Mouse (Mus musculus) CD4-positive, CD25-positive, alpha-beta regulatory T cell, adult 4 months (primary cell): Measurements from ENCODE around the gene Il12a. TPM values are rescaled to one million over a fixed set of nuclear protein-coding genes. Genes with fewer than 3 reads are reported as not detected.

Experiments used
- ATAC-seq: one replicate; pipeline ENCODE4 v1.8.0; 2017
- polyA plus RNA-seq, 2 experiments: library from polyadenylated mRNA; unstranded; fragments of 100-300 nt; shearing (Covaris generic); gene quantifications; one replicate each; pipeline ENCODE4 v1.2.1; 2017

Gene Il12a
- polyA plus RNA-seq, 2 experiments from 2014 or later = 0.51 TPM; not detected in 1

GRCm38 (mm10) chr3:68686852-68687560 is 3.4 kb upstream of the Il12a start:
- no peak for ATAC-seq

- no peak for ATAC-seq
These were observed 1.1 kb upstream of the Il12a start for GRCm38 (mm10) chr3:68689346-68689745.

DNA sequence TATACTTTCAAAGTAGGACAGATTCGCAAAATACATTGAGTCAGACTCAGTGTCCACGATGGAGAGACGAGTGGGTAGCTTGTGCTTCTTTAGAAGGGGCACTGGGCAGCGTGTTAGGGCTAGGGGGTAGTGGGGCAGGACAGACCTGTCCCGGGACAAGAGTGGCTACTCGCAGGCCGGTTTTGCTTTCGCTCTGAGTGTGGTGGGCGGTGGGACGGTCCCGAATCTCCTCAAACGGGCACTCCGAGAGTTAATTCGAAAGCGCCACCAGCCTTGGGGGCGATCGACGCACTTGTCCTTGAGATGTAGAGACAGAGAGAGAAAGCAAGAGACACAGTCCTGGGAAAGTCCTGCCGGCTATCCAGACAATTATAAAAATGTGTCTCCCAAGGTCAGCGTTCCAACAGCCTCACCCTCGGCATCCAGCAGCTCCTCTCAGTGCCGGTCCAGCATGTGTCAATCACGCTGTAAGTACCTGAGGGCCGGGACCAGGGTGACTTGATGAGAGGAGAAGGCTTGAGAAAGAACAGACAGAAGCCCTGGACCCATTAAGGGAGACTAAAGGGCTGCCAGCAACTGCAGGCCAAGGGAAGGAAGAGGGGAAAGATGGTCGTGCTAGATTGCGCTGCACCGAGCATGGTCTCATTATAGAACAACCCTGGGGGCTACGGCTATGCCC is 795 bp downstream of the Il12a start:
- ATAC-seq = peak; percentile 60

DNA sequence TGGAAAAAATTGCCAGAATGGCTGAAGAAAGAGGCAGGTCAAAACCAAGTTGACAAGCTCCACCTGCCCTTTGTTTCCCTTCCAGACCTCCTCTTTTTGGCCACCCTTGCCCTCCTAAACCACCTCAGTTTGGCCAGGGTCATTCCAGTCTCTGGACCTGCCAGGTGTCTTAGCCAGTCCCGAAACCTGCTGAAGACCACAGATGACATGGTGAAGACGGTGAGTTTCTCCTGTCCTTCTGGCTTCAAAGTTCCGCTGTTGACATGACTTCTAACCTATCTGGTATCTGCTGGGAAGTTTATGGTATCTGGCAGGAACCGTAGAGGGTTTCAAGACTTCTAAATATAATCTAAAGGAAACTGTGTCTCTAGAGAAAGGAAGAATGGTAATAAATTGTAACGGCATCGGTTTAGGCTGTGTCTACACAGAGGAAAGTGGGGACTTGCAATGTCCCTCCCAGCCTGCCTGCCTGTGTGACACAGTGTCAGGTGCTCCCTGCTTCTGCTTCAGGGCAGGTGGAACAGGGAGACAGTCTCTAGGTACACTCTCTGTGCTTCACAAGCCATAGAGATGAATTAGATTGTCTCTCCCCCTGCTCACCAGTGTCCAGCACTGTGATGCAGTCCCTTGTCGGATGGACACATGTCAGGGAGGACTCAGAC is 1.6 kb downstream of the Il12a start:
- ATAC-seq = peak; percentile 40

DNA sequence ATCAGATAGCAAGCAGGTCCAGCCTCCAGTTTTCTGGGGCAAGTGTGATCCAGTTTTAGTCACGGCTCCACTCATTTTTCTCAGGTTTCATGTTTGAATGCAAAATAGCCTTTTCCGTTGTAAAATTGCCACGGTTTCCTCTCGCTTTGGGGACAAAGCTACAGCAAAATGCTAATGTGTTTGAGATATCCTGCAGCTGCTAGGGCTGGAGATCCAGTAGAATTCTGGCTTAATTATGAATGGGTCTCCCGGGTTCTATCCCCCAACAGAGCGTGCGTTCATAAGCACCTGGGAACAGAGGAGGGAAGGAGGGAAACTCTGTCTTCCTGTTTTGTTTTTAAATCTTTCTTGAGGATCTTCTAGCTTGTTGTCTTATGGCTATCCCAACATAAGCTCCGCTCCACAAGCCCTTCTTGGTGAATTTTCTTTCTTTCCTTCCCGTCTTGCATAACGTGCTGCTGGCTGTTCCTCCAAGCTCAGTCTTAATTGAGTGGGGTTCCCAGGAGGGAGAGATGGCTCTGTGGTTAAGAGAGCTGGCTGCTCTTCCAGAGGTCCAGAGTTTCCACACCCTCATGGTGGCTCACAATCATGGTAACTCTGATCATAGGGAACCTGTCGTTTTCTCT is 2.3 kb downstream of the Il12a start:
- peak; percentile 22 for ATAC-seq

DNA sequence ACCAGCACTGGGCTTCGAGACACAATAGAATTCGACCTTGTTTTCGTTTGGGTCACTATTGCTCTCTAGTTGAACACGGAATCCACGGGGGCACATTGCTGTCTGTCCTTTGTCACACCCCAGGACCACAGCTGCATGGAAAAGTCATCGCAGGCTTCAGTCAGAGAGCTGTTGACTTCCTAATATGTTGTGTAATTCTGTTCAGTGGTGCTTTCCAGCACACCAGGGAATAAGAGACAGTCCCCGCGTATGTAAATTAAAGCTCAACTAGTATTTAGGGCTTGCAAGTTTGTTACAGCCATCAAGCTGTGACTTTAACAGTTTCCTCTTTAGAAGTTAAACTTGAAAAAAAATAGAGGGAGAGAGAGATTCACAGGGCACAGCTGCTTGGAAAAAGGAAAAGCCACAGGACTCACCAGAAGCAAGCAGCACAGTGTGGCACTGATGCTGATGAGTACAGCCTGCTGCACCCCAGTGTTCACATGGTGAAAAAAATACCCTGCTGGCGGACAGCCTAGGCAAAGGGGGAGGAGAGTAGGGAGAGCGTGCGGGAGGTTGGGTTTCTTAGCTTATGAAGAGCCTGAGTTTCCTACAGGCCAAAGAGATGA is 3.1 kb downstream of the Il12a start:
- ATAC-seq = no peak

- ATAC-seq = no peak
These were observed 4.9 kb downstream of the Il12a start for GRCm38 (mm10) chr3:68695321-68695720.

GRCm38 (mm10) chr3:68696495-68697200 is 6.2 kb downstream of the Il12a start:
- ATAC-seq = no peak

DNA sequence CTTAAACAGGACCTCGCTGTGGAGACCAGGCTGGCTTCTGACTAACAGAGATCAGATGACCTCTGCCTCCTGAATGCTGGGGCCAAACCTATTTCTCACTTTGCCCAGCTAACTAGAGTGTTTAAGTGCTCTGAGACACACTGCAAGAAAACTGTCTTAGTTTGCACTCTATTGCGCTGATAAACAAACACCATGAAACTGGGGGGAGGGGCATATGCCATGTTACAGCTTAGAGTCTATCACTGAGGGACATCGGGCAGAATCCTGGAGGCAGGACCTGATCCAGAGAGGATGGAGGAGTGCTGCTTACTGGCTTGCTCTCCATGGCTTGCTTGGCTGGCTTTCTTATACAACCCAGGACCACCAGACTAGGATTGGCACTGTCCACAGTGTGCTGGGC is 8.2 kb downstream of the Il12a start:
- no peak for ATAC-seq

DNA sequence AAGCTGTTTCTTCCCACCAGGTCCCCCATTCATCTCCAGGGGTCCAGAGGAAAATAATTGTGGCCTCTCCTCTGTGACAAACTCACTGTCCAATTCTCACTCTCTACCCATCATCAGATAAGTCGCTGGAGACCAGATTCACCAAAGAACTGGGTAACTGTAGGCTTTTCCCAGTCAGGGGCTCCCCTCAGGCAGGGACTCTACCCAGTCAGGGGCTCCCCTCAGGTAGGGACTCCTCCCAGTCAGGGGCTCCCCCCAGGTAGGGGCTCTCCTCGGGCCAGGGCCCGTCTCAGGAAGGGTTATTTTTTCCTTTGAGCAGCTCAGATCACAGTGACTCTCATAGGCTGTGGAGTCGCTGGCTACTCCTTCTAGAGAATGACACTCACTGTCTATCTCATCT is 9.6 kb downstream of the Il12a start:
- no peak for ATAC-seq

- ATAC-seq = no peak
These were observed 15.9 kb downstream of the Il12a start for GRCm38 (mm10) chr3:68706307-68706706.

DNA sequence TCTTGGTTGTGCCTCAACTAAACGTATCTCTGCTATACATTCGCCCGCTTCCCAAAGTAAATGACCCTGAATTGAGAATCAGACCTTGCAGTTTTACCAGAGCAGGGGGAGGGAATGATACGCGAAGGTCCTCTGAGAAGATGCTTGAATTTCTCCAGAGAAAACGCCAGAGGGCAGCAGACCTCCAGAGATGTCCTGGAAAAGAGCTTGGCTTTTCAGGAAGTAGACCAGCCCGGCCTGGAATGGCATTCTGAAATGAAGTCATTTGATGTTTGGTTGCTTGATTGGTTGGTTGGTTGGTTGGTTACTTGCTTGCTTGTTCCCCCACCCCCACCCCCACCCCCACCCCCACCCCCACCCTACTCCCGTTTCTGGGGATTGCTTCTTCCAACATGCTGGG is 17.8 kb downstream of the Il12a start:
- ATAC-seq = no peak

- peak; percentile 86 for ATAC-seq
These were observed 18.9 kb downstream of the Il12a start for GRCm38 (mm10) chr3:68709198-68709797.

- ATAC-seq = no peak
These were observed 20.0 kb downstream of the Il12a start for GRCm38 (mm10) chr3:68710436-68710835.

- no peak for ATAC-seq
These were observed 21.1 kb downstream of the Il12a start for GRCm38 (mm10) chr3:68711510-68711909.

DNA sequence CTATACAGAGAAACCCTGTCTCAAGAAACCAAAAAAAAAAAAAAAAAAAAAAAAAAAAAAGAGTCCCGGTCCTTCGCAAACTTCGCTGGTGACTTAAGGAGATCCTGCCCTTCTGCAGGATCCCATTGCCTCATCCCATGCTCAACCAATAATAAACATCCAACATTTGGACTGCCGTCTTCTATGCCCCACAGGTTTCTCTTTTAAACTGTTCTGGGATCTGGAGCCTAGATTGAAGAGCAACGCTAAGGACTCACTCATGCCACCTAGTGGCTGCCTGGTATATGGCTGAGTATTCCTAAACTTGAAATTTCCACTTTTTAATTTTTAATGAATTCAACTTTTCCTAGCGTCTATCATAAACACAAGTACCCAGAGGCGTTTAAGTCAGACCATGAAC is 23.1 kb downstream of the Il12a start:
- ATAC-seq = peak; percentile 53

DNA sequence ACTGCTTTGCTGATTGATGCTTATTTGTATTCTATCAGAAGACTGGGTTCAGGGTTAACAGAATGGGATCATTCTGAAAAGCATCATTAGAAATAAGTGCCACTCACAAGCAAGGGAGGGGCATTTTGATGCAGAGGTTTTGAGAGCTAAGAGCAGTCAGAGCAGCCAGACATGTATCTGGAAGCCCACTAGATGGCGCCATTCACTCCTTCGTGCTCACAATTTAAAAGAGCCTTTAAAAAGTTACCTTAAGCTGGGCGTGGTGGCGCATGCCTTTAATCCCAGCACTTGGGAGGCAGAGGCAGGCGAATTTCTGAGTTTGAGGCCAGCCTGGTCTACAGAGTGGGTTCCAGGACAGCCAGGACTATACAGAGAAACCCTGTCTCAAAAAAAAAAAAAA is 26.9 kb downstream of the Il12a start:
- peak; percentile 83 for ATAC-seq

DNA sequence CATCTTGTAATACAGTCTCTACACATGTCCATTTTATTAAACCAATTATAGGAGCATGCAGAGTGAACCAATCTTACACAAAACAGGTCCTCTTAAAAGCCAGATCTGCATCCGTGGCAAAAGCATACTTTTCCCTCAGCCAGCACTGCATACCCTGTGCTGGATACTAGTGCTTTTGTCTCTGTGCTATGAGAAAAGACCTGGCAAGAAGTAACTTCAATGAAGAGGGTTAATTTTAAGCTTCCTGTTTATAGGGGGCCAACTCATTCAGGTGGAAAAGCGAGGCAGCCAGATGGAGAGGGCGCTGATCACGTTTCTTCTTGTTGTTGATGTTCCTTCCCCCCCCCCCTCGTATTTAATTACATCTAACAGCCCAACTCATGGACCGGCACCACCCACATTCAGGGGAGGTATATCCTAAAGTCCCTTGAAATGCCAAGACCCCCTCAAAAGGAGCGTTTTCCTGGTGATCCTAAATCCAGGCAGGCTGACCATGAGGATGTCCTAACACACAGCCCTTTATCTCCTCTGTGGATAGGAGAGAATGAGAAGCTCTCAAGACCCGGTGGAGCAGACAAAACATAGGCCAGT is 28.9 kb downstream of the Il12a start:
- no peak for ATAC-seq

DNA sequence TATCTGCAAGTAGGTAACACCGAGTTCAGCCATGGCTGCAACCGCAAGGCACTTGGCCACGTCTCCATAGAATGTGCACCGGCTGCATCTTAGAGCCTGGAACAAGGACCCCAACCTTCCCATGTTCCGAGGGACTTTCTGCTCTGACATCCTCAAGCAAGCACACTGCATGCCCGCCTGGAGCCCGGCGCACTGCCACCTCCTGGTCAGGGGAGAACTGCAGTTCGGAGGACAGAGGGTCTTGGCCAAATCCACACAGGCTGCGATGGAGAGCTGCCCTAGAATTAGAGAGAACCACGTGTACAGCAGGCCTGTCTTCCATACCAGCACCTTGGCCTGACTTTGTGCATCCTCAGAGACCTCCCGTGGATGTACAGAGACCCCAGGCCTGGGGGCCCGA is 29.8 kb downstream of the Il12a start:
- ATAC-seq = peak; percentile 43

GRCm38 (mm10) chr3:68741955-68742354 is 51.5 kb downstream of the Il12a start:
- no peak for ATAC-seq

DNA sequence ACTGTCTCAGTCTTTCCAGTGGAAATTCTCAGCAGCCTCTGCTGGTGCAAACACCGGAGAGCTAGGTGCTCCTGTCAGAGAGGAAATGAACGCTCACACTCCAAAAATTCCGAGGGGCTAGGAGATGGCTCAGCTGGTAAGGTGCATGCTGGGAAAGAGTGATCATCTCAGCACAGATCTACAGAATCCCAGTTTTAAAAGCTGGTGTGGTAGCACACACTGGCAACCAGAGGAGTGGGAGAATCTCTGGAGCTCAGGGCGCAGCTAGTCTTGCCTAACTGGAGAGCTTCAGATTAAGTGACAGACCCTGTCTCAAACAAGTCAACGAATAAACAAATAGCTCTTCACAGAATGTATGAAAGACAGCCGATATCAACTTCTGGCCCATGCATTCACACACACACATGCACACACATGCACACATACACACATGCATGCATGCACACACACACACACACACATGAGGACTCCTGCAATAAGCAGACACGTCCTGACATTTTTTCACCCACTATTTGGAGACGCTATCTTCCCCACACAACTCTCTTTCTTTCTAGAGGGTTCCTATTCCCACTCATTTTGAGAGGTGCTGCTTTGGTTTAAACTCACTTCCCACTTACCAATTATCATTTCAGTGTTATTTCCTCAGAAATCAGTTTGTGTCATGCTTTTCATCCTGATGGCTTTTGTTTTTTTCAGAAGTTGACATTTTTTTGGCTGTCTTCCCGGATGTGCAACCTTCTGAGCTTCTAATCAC is 52.5 kb downstream of the Il12a start:
- ATAC-seq = no peak
